In genomic region chr9:99763530-99763929, GRCm38 (mm10) we compare ENCODE assay signal across 10 mouse cellular contexts. TPM values are rescaled to one million over a fixed set of nuclear protein-coding genes. Genes with fewer than 3 reads are reported as not detected.
DNase-seq lines count a peak whose midpoint lies in the region; ATAC-seq and TF ChIP-seq lines count a peak whose summit lies in the region.
"Had no signal": no experiment of that assay in that cellular context is flagged by ENCODE, and none has a peak within 500 bp of the region (broad histone marks: within the 10 kb centered on the region; RNA-seq: fewer than 3 reads in every experiment).

No protein-coding gene starts in this region.

- no peak for TF ChIP-seq EP300 in stomach, postnatal 0 days (optimal IDR thresholded peaks at IDR 0.05)

- 61% methylated on average over 6 of the region's 6 CpGs for WGBS in hindbrain, embryonic 14.5 days
- 54% methylated on average over 6 of the region's 6 CpGs for WGBS in hindbrain, embryonic 16.5 days
- 67% methylated on average over 6 of the region's 6 CpGs for WGBS in stomach, postnatal 0 days

- peak; percentile 77 for TF ChIP-seq CTCF in stomach, postnatal 0 days (IDR thresholded peaks at IDR 0.05; ENCODE audit: low read depth)

- no peak overlapping the region for H3K4me2 ChIP-seq in hindbrain, embryonic 14.5 days (replicated peaks)
- no peak overlapping the region for H3K4me2 ChIP-seq in hindbrain, embryonic 16.5 days (ENCODE audit: low read length)
- no peak overlapping the region for H3K4me2 ChIP-seq in stomach, postnatal 0 days (replicated peaks; ENCODE audit: low read depth)

- no peak for ATAC-seq in hindbrain, embryonic 14.5 days (ENCODE audit: low FRiP score)
- ATAC-seq in hindbrain, embryonic 16.5 days, result no peak
- ATAC-seq in stomach, postnatal 0 days (ENCODE audit: low FRiP score, low TSS enrichment), result no peak
- no peak for ATAC-seq in CD4-positive, CD25-positive, alpha-beta regulatory T cell, adult 4 months

- no peak overlapping the region for H3K27ac ChIP-seq in hindbrain, embryonic 14.5 days
- no peak overlapping the region for H3K27ac ChIP-seq in hindbrain, embryonic 16.5 days (ENCODE audit: low read depth, low read length)
- no peak overlapping the region for H3K27ac ChIP-seq in stomach, postnatal 0 days (replicated peaks)

- H3K36me3 ChIP-seq in hindbrain, embryonic 14.5 days (replicated peaks; ENCODE audit: control insufficient read depth, insufficient read depth), result no peaks in the 10 kb centered on the region
- no peaks in the 10 kb centered on the region for H3K36me3 ChIP-seq in hindbrain, embryonic 16.5 days (ENCODE audit: control insufficient read depth, insufficient read depth, low read length)
- H3K36me3 ChIP-seq in stomach, postnatal 0 days (ENCODE audit: control insufficient read depth, insufficient read depth, low read length), result no peaks in the 10 kb centered on the region

- H3K4me3 ChIP-seq in hindbrain, embryonic 14.5 days (replicated peaks; ENCODE audit: low read length), result no peak overlapping the region
- no peak overlapping the region for H3K4me3 ChIP-seq in hindbrain, embryonic 16.5 days (ENCODE audit: low read length)
- no peak overlapping the region for H3K4me3 ChIP-seq in stomach, postnatal 0 days (ENCODE audit: low read depth, low read length)

- DNase-seq in hindbrain, embryonic 14.5 days (ENCODE audit: low spot score), result peak; percentile 68
- DNase-seq in ovary, postnatal 14 days (ENCODE audit: low spot score), result peak; percentile 6
- DNase-seq in ovary, adult 18-20 months (ENCODE audit: low spot score), result no peak
- DNase-seq in embryo, embryonic 9.5 days (ENCODE audit: extremely low spot score), result peak; percentile 32
- DNase-seq in stomach, postnatal 0 days (ENCODE audit: low spot score), result no peak
- DNase-seq in urinary bladder, adult 2 months (ENCODE audit: low spot score), result no peak
- DNase-seq: gastrocnemius, postnatal 25 days had no signal

- H3K9me3 ChIP-seq in hindbrain, embryonic 14.5 days (ENCODE audit: control insufficient read depth, low read length), result no peaks in the 10 kb centered on the region
- H3K9me3 ChIP-seq in hindbrain, embryonic 16.5 days (ENCODE audit: control insufficient read depth, low read length), result no peaks in the 10 kb centered on the region
- H3K9me3 ChIP-seq in stomach, postnatal 0 days (ENCODE audit: control insufficient read depth, low read length), result no peaks in the 10 kb centered on the region

- H3K27me3 ChIP-seq in hindbrain, embryonic 14.5 days (ENCODE audit: control insufficient read depth, insufficient read depth, low read length), result no peaks in the 10 kb centered on the region
- H3K27me3 ChIP-seq in hindbrain, embryonic 16.5 days (replicated peaks; ENCODE audit: control insufficient read depth, insufficient read depth, low read length), result no peaks in the 10 kb centered on the region
- no peaks in the 10 kb centered on the region for H3K27me3 ChIP-seq in stomach, postnatal 0 days (ENCODE audit: control insufficient read depth, insufficient read depth, low read length)

- no peak overlapping the region for H3K9ac ChIP-seq in hindbrain, embryonic 14.5 days
- H3K9ac ChIP-seq in hindbrain, embryonic 16.5 days (ENCODE audit: low read depth, low read length), result no peak overlapping the region
- no peak overlapping the region for H3K9ac ChIP-seq in stomach, postnatal 0 days (ENCODE audit: low read length)

- no peaks in the 10 kb centered on the region for H3K4me1 ChIP-seq in hindbrain, embryonic 14.5 days (replicated peaks; ENCODE audit: control insufficient read depth, insufficient read depth, low read length)
- H3K4me1 ChIP-seq in hindbrain, embryonic 16.5 days (ENCODE audit: control insufficient read depth, insufficient read depth, low read depth, low read length), result no peaks in the 10 kb centered on the region
- no peaks in the 10 kb centered on the region for H3K4me1 ChIP-seq in stomach, postnatal 0 days (replicated peaks; ENCODE audit: control insufficient read depth, insufficient read depth)

RNA-seq across cellular contexts. Expression of gene Cldn18, which starts 46.5 kb away (rescaled TPM):
- not detected in 2 replicates for polyA plus RNA-seq in hindbrain, embryonic 14.5 days (2014; fragmentation: Nextera tagmentation; extraction: Ambion mirVana)
- polyA plus RNA-seq in hindbrain, embryonic 16.5 days (2015; fragmentation: Nextera tagmentation; extraction: Ambion mirVana), result not detected in 2 replicates
- 591 and 619 TPM in 2 replicates for polyA plus RNA-seq in stomach, postnatal 0 days (2015; fragmentation: Nextera tagmentation; extraction: Ambion mirVana)
- not detected for polyA plus RNA-seq in CD4-positive, CD25-positive, alpha-beta regulatory T cell, adult 4 months (2017; shearing (Covaris generic))
- polyA plus RNA-seq in urinary bladder, adult 2 months (2012; rRNA removed), result not detected in 2 replicates
- polyA plus RNA-seq: neural tube, embryonic 14.5 days had no signal

Comparison
In these comparisons a context has a peak if more than half of its experiments do, and no peak if none do; other contexts are left out.
1. DNase-seq: peak in hindbrain, embryonic 14.5 days (single experiment), ovary, postnatal 14 days (single experiment) and embryo, embryonic 9.5 days (single experiment); none in ovary, adult 18-20 months (single experiment), stomach, postnatal 0 days (single experiment) and urinary bladder, adult 2 months (single experiment).
2. RNA of gene Cldn18, which starts 46.5 kb away (polyA plus RNA-seq): 591 to 619 TPM in stomach, postnatal 0 days; not detected in hindbrain, embryonic 14.5 days, not detected in hindbrain, embryonic 16.5 days, not detected in CD4-positive, CD25-positive, alpha-beta regulatory T cell, adult 4 months and not detected in urinary bladder, adult 2 months; every median in the first group is over 100 times any median in the second.